In genomic region chr1:86522286-86522871, GRCm38 (mm10) we compare ENCODE assay signal across 8 mouse cellular contexts. TPM values are rescaled to one million over a fixed set of nuclear protein-coding genes. Genes with fewer than 3 reads are reported as not detected.
DNase-seq lines count a peak whose midpoint lies in the region; ATAC-seq and TF ChIP-seq lines count a peak whose summit lies in the region.

No protein-coding gene starts in this region.

- ATAC-seq in kidney, embryonic 16.5 days (ENCODE audit: low FRiP score, low TSS enrichment) = no peak

- H3K27ac ChIP-seq in gastrocnemius, adult 2 months = peak overlapping the region; percentile 53
- H3K27ac ChIP-seq in bone marrow, adult 2 months (ENCODE audit: control insufficient read depth, insufficient read depth, low read depth, low read length, poor library complexity) = peak overlapping the region; percentile 2; the same call in 1 of the 2 replicates
- no peak overlapping the region; the same call in 1 of the 2 replicates for H3K27ac ChIP-seq in kidney, embryonic 16.5 days (ENCODE audit: low read length)
- H3K27ac ChIP-seq in midbrain, embryonic 10.5 days (replicated peaks) = peak overlapping the region; percentile 64

- DNase-seq in gastrocnemius, adult 2 months = peak; percentile 71
- no peak for DNase-seq in gastrocnemius, postnatal 4 days (ENCODE audit: low spot score in 2 of 2)
- DNase-seq in heart, adult 18-20 months = peak; percentile 62 to 72
- DNase-seq in midbrain, embryonic 10.5 days (ENCODE audit: low spot score) = no peak
- DNase-seq in urinary bladder, postnatal 4 days (ENCODE audit: low spot score in 2 of 2) = peak; percentile 66 to 68
- DNase-seq in right cerebral cortex, adult 2 months (ENCODE audit: low spot score in 2 of 2) = no peak

- intact Hi-C loops in gastrocnemius, adult 2 months (cut with DNase I) = no loop called here

- TF ChIP-seq CTCF in gastrocnemius, adult 2 months (IDR thresholded peaks at IDR 0.05) = no peak
- no peak for TF ChIP-seq CTCF in bone marrow, adult 2 months (IDR thresholded peaks at IDR 0.05; ENCODE audit: control insufficient read depth, insufficient read depth, low read length)

- no peak for TF ChIP-seq POLR2A in bone marrow, adult 2 months (IDR thresholded peaks at IDR 0.05; ENCODE audit: borderline replicate concordance, control insufficient read depth, low read depth, low read length)

- H3K4me1 ChIP-seq in bone marrow, adult 2 months (ENCODE audit: control insufficient read depth, insufficient read depth, low read length) = peaks cover 4% of the 10 kb centered on the region; the same call in 1 of the 2 replicates
- peaks cover 14% of the 10 kb centered on the region for H3K4me1 ChIP-seq in kidney, embryonic 16.5 days (ENCODE audit: insufficient read depth, low read length)
- H3K4me1 ChIP-seq in midbrain, embryonic 10.5 days = peaks cover 27% of the 10 kb centered on the region

- 19% methylated on average over 7 of the region's 7 CpGs for WGBS in bone marrow, adult 2 months
- WGBS in kidney, embryonic 16.5 days = 71% methylated on average over 7 of the region's 7 CpGs
- WGBS in midbrain, embryonic 10.5 days = 61% methylated on average over 7 of the region's 7 CpGs

- H3K9me3 ChIP-seq in kidney, embryonic 16.5 days (ENCODE audit: low read length) = no peaks in the 10 kb centered on the region
- H3K9me3 ChIP-seq in midbrain, embryonic 10.5 days (replicated peaks) = no peaks in the 10 kb centered on the region

- H3K36me3 ChIP-seq in kidney, embryonic 16.5 days (ENCODE audit: insufficient read depth, low read length) = no peaks in the 10 kb centered on the region
- no peaks in the 10 kb centered on the region for H3K36me3 ChIP-seq in midbrain, embryonic 10.5 days

- H3K4me2 ChIP-seq in kidney, embryonic 16.5 days (replicated peaks; ENCODE audit: low read depth, low read length) = no peak overlapping the region

- H3K9ac ChIP-seq in kidney, embryonic 16.5 days (replicated peaks; ENCODE audit: low read length) = peak overlapping the region; percentile 9; the same call in 1 of the 2 replicates

- H3K27me3 ChIP-seq in kidney, embryonic 16.5 days (ENCODE audit: insufficient read depth, low read length) = no peaks in the 10 kb centered on the region
- peaks cover 11% of the 10 kb centered on the region for H3K27me3 ChIP-seq in midbrain, embryonic 10.5 days (ENCODE audit: low read depth, poor library complexity, severe bottlenecking)

- no peak overlapping the region for H3K4me3 ChIP-seq in gastrocnemius, adult 2 months
- H3K4me3 ChIP-seq in bone marrow, adult 2 months (replicated peaks; ENCODE audit: control insufficient read depth, low read depth, low read length) = no peak overlapping the region
- H3K4me3 ChIP-seq in kidney, embryonic 16.5 days (ENCODE audit: low read length) = no peak overlapping the region
- H3K4me3 ChIP-seq in midbrain, embryonic 10.5 days = no peak overlapping the region

RNA-seq across cellular contexts. Expression of gene Ptma, which starts 4.1 kb away (rescaled TPM):
- 100 to 1,000 TPM in 1 of 2 experiments, 10 to 100 TPM in 1; 58.5 to 108 TPM for total RNA-seq in gastrocnemius, adult 2 months (2021)
- total RNA-seq in gastrocnemius, postnatal 4 days (2021) = 100 to 1,000 TPM; 655 to 661 TPM
- polyA plus RNA-seq in bone marrow, adult 2 months (2011; ENCODE audit: insufficient read depth, insufficient read length, low replicate concordance, missing spikeins) = 1,145 and 1,395 TPM in 2 replicates
- 100 to 1,000 TPM; 212 TPM for total RNA-seq in heart, adult 18-20 months (2021)
- 2,279 and 2,662 TPM in 2 replicates for polyA plus RNA-seq in kidney, embryonic 16.5 days (2015; fragmentation: Nextera tagmentation; extraction: Ambion mirVana)
- 2,732 and 2,904 TPM in 2 replicates for polyA plus RNA-seq in midbrain, embryonic 10.5 days (2016; fragmentation: Nextera tagmentation; extraction: Ambion mirVana)

Comparison
In these comparisons a context has a peak if more than half of its experiments do, and no peak if none do; other contexts are left out.
1. DNase-seq: peak in gastrocnemius, adult 2 months (single experiment), heart, adult 18-20 months (2 of 2) and urinary bladder, postnatal 4 days (2 of 2); none in gastrocnemius, postnatal 4 days (0 of 2), midbrain, embryonic 10.5 days (single experiment) and right cerebral cortex, adult 2 months (0 of 2).